Mouse (Mus musculus) heart, adult 11 months (tissue): Measurements from ENCODE around the gene 4930451I11Rik.
A peak's percentile ranks its signal among the peaks of the same experiment; 100 is the strongest.

Experiments used
- DNase-seq: peaks from one replicate; pipeline ENCODE4 v3.0.0; 2022

4930451I11Rik gene

DNA sequence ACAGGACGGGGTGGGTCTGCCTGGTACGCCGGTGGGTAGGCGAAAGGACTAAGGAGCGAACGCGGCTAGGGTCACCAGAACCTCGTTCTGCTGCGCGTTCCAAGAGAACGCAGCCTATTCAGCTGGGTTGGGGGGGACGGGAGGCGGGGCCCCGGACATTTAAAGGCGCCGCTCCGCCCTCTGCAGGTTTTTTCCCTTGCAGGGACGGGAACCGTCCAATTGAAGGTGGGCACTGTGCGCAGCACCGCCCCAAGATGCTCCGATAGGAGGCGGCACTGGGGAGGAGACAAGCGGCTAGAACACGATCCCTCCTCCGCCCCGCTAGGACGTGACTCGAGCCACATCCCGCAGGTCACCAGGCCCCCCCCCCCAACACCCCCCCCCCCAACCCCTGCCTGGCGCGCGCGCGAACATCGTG lies 32.4 kb downstream of the 4930451I11Rik start:
- peak; percentile 100 for DNase-seq

- DNase-seq = peak; percentile 95
Observed at GRCm38 (mm10) chr7:126798127-126799049, 33.1 kb downstream of the 4930451I11Rik start.

DNA sequence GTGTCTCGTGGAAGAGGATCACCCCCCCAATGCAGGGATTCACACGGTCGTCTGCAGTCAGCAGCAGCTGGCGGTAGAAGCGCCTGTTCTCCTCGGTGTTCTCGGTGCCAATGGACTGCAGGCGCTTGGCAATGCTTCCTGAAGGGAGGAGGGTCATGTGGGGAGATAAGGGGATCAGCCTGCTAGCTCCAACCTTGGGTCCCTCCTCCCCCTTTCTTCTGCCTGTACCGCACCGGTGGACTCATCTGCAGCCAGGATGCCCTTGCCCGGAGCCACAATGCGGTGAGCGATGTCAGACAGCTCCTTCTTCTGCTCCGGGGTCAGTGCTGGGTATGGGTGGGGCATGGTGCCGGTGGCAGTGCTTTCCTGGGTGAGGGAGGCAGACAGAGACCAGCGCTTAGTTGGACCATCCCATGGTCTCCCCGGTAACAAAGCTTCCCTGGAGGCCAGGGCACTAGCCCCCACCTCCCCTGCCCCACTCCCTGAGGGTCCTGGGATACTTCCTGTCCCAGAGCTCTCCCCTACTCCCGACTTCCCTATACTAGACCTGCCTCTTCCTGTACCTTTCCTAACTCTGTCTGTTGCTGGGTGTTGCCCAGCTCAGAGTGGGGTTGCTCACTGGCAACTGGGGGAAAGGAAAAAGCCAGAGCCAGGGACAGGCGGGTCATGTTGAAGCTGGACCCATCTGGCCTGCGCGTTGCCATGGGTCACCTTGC lies 33.9 kb downstream of the 4930451I11Rik start, which contains the start of gene Fam57b:
Gene Fam57b (plus strand): TSS at position 258 of the 716 bp plus-strand sequence.
- DNase-seq = peak; percentile 98

- peak; percentile 93 for DNase-seq
Observed at GRCm38 (mm10) chr7:126796350-126796932, 35.0 kb downstream of the 4930451I11Rik start.

DNA sequence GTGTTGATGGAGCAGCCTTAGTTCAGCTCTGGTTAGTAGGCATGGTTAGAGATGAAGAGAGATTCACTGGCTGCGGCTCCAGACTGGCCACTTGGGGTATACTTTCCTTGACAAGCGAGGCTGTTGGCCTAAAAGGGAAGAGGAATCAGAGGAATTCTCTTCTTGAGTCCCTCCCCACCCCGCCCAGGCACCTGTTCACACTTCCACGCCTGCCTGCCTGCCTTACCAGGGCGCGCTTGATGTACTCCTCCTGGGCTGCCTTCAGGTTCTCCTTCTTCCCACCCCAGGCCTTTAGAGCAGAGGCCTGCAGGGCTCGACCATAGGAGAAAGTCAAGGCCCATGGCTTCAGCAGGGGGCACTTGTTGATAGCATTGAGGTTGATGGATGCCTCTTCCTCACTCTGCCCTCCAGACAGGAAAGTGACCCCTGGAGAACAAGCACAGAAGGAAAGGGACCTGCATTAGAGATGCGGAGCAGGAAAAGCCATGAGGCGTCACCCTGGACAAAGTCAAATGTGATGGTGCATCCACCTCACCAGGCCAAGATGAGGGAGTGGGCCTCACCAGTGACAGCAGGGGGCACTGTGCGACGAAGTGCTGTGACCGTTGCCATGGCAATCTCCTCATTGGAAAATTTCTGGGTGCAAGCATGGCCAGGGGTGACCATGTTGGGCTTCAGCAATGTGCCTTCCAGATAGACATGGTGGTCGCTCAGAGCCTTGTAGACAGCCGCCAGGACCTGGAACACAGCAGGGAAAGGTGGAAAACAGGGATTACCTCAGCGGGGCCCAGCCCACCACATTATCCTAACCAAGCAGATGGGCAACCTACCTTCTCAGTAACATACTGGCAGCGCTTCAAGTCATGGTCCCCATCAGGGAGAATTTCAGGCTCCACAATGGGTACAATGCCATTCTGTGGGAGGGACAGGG lies 35.8 kb downstream of the 4930451I11Rik start:
- DNase-seq = peak; percentile 93

GRCm38 (mm10) chr7:126794271-126794605 lies 37.2 kb downstream of the 4930451I11Rik start:
- DNase-seq = no peak

GRCm38 (mm10) chr7:126793456-126794270 lies 37.8 kb downstream of the 4930451I11Rik start:
- no peak for DNase-seq

- DNase-seq = no peak
Observed at GRCm38 (mm10) chr7:126792721-126793443, 38.6 kb downstream of the 4930451I11Rik start.

GRCm38 (mm10) chr7:126791851-126792720 lies 39.4 kb downstream of the 4930451I11Rik start, which contains the start of gene Ppp4c:
Gene Ppp4c (minus strand): TSS chr7:126792496.
- DNase-seq = peak; percentile 100

GRCm38 (mm10) chr7:126789141-126789540 lies 42.3 kb downstream of the 4930451I11Rik start:
- DNase-seq = peak; percentile 94

DNA sequence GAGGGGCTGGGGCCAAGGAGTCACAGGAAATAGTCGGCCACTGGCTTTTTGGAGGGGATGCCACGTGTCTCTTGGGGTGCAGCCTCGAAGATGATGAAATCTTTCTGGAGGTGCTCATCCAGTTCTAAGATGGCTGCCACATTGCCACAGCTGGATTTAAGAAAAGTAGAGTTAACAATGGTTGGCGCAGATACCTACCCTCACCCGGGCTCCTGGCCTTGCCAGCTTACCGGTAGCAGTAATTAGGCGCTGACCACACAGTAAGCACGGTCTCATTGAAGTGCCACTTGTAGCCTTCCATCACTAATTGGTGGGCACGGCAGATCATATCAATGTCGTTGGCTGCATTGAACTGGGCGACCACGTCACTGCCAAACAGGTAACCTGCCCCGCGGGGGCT lies 45.3 kb downstream of the 4930451I11Rik start:
- peak; percentile 92 for DNase-seq

DNA sequence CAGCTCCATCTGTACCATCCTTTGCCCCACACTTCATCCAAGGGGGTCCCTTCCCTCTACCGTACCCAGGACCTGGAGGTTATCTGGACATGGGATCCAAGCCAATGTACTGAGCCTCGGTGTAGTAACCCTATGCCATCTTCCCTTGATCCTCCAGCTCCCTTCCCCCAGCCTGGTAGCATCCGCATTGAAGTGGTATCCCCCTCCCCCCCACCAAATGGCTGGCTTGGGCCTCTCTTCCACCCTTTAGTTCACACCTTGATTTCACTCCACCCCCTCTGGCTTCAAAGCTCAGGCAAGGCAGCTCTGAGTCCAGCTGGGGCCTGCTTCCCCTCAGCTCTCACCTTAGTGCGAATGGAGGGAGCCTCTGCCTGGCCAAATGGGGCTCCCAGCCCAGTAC lies 46.4 kb downstream of the 4930451I11Rik start:
- no peak for DNase-seq

- DNase-seq = peak; percentile 88
Observed at GRCm38 (mm10) chr7:126784469-126784868, 47.0 kb downstream of the 4930451I11Rik start.

GRCm38 (mm10) chr7:126782693-126783092 lies 48.7 kb downstream of the 4930451I11Rik start:
- peak; percentile 95 for DNase-seq

DNA sequence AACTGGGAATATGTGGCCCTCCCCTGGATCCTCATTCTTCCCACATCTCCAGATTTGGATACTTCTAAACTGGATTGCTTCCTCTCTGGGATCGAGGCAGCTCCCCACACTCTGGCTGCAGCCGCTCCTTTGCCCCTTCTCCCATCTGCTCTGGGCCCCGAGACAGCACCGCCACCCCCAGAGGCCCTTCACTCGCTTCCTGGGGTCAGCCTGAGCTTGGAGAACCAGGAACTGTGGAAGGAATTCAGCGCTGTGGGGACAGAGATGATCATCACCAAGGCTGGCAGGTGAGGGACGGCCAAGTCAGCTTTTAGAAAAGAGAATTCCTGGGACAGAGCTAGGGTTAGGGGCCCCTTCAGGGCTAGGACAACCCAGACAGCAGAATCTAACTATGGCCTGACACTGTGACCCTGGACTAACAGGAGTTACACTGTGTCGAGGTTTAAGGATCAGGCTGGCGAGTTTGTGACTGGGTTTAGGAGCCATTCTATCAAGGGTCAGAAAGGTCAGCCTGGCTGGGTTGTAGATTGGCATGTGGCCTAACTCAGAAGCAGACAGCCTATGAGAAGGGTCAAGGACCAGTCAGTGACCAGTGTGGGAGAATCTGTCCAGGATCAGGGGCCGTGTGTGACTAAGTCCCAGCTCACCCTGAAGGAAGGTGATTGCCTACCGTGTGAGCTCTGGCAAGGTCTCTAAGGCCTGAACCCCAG lies 49.6 kb downstream of the 4930451I11Rik start:
- DNase-seq = peak; percentile 94

DNA sequence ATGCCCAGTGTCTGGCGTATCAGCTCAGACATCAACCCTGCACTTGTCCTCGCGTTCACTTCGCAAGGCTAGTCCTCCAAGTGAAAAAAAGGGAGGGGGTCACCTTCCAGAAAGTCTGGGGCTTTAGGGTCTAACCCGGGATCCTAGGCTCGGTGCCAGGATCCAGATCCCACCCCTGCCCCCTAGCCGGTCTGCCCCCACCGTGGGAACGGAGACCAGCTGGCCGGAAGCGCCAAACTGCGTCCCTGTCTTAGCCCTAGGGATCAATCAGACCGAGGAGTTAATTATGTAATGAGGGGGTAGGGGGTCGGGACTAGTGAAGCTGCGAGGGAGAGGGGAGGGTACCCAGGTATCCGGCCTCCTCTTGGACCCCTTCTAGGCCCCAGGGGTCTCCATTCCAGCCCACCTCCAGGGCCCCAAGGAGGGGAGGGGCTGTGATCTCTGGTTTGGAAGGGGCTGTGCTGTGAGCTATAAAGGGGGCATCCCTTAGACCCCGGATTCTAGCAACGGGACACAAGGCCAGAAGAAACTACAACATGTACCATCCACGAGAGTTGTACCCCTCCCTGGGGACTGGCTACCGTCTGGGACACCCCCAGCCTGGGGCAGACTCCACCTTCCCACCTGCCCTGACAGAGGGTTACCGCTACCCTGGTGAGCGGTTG lies 50.3 kb downstream of the 4930451I11Rik start, which contains the start of gene Tbx6:
Gene Tbx6 (plus strand): TSS at position 513 of the 665 bp plus-strand sequence.
- DNase-seq = peak; percentile 97
